Mouse (Mus musculus): Measurements from ENCODE around the gene Cacng6. TPM values are rescaled to one million over a fixed set of nuclear protein-coding genes. Genes with fewer than 3 reads are reported as not detected.

Gene Cacng6
- 0.17 TPM for polyA plus RNA-seq (2014; fragmentation: Illumina TruSeq; extraction: RNeasy Lipid Tissue Mini Kit (QIAGEN cat#74804); ENCODE audit: low read depth, low replicate concordance)

DNA sequence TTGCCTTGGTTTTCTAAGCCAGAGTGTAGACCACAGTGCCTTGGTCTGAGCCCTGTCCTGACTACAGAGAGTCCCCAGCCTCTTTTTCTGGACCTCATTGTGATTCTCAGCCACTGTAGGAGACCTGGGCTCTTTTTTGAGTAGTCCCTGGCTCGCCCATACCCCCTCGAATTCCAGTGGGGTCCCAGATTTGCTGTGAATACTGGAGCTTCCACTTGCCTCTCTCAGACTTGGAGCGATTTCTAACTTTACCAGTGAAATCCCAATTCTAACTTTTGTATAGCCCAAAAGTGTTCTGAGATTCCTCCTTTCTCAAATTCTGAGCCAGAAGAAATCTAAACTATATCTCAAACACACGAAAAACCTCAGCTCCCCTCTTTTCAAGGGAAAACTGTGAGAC is at the start of gene Cacng6:
Cacng6 (plus strand) TSS at position 301 of the 400 bp plus-strand sequence.

GRCm38 (mm10) chr7:3390413-3391080 is 33.4 kb upstream of the Cacng6 start, which contains the start of gene Cacng8:
Gene Cacng8, plus strand, starts transcription at chr7:3390683.

Other genes with a start within 250 kb of the Cacng6 start
- gene Nlrp12, start 174.5 kb upstream of the Cacng6 start, polyA plus RNA-seq (2014; fragmentation: Illumina TruSeq; extraction: RNeasy Lipid Tissue Mini Kit (QIAGEN cat#74804); ENCODE audit: low read depth, low replicate concordance), result 0.04 TPM
- gene Myadm, start 135.1 kb upstream of the Cacng6 start, polyA plus RNA-seq (2014; fragmentation: Illumina TruSeq; extraction: RNeasy Lipid Tissue Mini Kit (QIAGEN cat#74804); ENCODE audit: low read depth, low replicate concordance), result 8.0 TPM
- 0.18 TPM for gene Prkcg, start 135.0 kb upstream of the Cacng6 start, polyA plus RNA-seq (2014; fragmentation: Illumina TruSeq; extraction: RNeasy Lipid Tissue Mini Kit (QIAGEN cat#74804); ENCODE audit: low read depth, low replicate concordance)
- 0.27 TPM for gene Cacng7, start 91.2 kb upstream of the Cacng6 start, polyA plus RNA-seq (2014; fragmentation: Illumina TruSeq; extraction: RNeasy Lipid Tissue Mini Kit (QIAGEN cat#74804); ENCODE audit: low read depth, low replicate concordance)
- 1.6 TPM for gene Cacng8, start 33.5 kb upstream of the Cacng6 start, polyA plus RNA-seq (2014; fragmentation: Illumina TruSeq; extraction: RNeasy Lipid Tissue Mini Kit (QIAGEN cat#74804); ENCODE audit: low read depth, low replicate concordance)
- 0.14 TPM for gene Tarm1, start 78.4 kb downstream of the Cacng6 start, polyA plus RNA-seq (2014; fragmentation: Illumina TruSeq; extraction: RNeasy Lipid Tissue Mini Kit (QIAGEN cat#74804); ENCODE audit: low read depth, low replicate concordance)
- 1.3 TPM for gene Oscar, start 192.0 kb downstream of the Cacng6 start, polyA plus RNA-seq (2014; fragmentation: Illumina TruSeq; extraction: RNeasy Lipid Tissue Mini Kit (QIAGEN cat#74804); ENCODE audit: low read depth, low replicate concordance)
- gene Ndufa3, start 193.2 kb downstream of the Cacng6 start, polyA plus RNA-seq (2014; fragmentation: Illumina TruSeq; extraction: RNeasy Lipid Tissue Mini Kit (QIAGEN cat#74804); ENCODE audit: low read depth, low replicate concordance), result 18.2 TPM
- gene Tfpt, start 205.7 kb downstream of the Cacng6 start, polyA plus RNA-seq (2014; fragmentation: Illumina TruSeq; extraction: RNeasy Lipid Tissue Mini Kit (QIAGEN cat#74804); ENCODE audit: low read depth, low replicate concordance), result 3.1 TPM
- 13.3 TPM for gene Prpf31, start 205.8 kb downstream of the Cacng6 start, polyA plus RNA-seq (2014; fragmentation: Illumina TruSeq; extraction: RNeasy Lipid Tissue Mini Kit (QIAGEN cat#74804); ENCODE audit: low read depth, low replicate concordance)
- 10.5 TPM for gene Cnot3, start 221.1 kb downstream of the Cacng6 start, polyA plus RNA-seq (2014; fragmentation: Illumina TruSeq; extraction: RNeasy Lipid Tissue Mini Kit (QIAGEN cat#74804); ENCODE audit: low read depth, low replicate concordance)
- 3.2 TPM for gene Leng1, start 241.6 kb downstream of the Cacng6 start, polyA plus RNA-seq (2014; fragmentation: Illumina TruSeq; extraction: RNeasy Lipid Tissue Mini Kit (QIAGEN cat#74804); ENCODE audit: low read depth, low replicate concordance)

Data from testis, adult 10 weeks (tissue).